Mouse (Mus musculus): Measurements from ENCODE around the gene Dennd2c.

GRCm38 (mm10) chr3:103127177-103127576, 24.8 kb downstream of the Dennd2c start:
- TF ChIP-seq EP300 (optimal IDR thresholded peaks at IDR 0.05) (no peak), CTCF (IDR thresholded peaks at IDR 0.05; ENCODE audit: low read depth) (no peak)

Data from stomach, postnatal 0 days (tissue).